Mouse (Mus musculus) lung, postnatal 0 days (tissue): ENCODE measurements around the gene Itpkc. TPM values are rescaled to one million over a fixed set of nuclear protein-coding genes. Genes with fewer than 3 reads are reported as not detected.
A peak's percentile ranks its signal among the peaks of the same experiment; 100 is the strongest.

ENCODE experiments used
- ATAC-seq: fragments of 200-750 bp; cut with Nextera tagmentation; 2 replicates; pipeline ENCODE4 v1.8.0; 2017; ENCODE audit warnings: moderate library complexity
- DNase-seq: peaks from one replicate; pipeline ENCODE4 v3.0.0-alpha.2; 2016; ENCODE audit warnings: low spot score
- H3K27ac ChIP-seq: fragments of 300-500 bp; sonication (generic); 2 replicates; pipeline ENCODE4 v1.5.1; 2014; ENCODE audit warnings: antibody characterized with exemption, mild to moderate bottlenecking, low read length, mixed read lengths
- H3K27me3 ChIP-seq: fragments of 300-500 bp; sonication (generic); replicated peaks from 2 replicates; pipeline ENCODE4 v1.6.1; 2014; ENCODE audit warnings: low read length, mixed read lengths; ENCODE audit not compliant: insufficient read depth
- H3K36me3 ChIP-seq: fragments of 300-500 bp; sonication (generic); 2 replicates; pipeline ENCODE4 v1.6.1; 2014; ENCODE audit warnings: low read length, mixed read lengths; ENCODE audit not compliant: insufficient read depth
- H3K4me1 ChIP-seq: fragments of 300-500 bp; sonication (generic); 2 replicates; pipeline ENCODE4 v1.6.1; 2014; ENCODE audit warnings: antibody characterized with exemption, low read depth, low read length, mixed read lengths; ENCODE audit not compliant: insufficient read depth
- H3K4me2 ChIP-seq: fragments of 300-500 bp; sonication (generic); replicated peaks from 2 replicates; pipeline ENCODE4 v1.6.1; 2014; ENCODE audit warnings: low read depth, mild to moderate bottlenecking, low read length, moderate library complexity, mixed read lengths
- H3K4me3 ChIP-seq: fragments of 300-500 bp; sonication (generic); 2 replicates; pipeline ENCODE4 v1.5.1; 2014; ENCODE audit warnings: low read depth, low read length
- H3K9ac ChIP-seq: fragments of 300-500 bp; sonication (generic); replicated peaks from 2 replicates; pipeline ENCODE4 v1.6.1; 2014; ENCODE audit warnings: low read depth, mild to moderate bottlenecking
- H3K9me3 ChIP-seq: fragments of 300-500 bp; sonication (generic); 2 replicates; pipeline ENCODE4 v1.6.1; 2016; ENCODE audit warnings: low read length, mixed read lengths
- CTCF ChIP-seq: IDR thresholded peaks from 2 replicates; pipeline ENCODE4 v1.5.1; 2016; ENCODE audit warnings: antibody characterized with exemption, mild to moderate bottlenecking
- EP300 ChIP-seq: IDR thresholded peaks from 2 replicates; pipeline ENCODE4 v1.6.1; 2016; ENCODE audit warnings: antibody characterized with exemption, mild to moderate bottlenecking, control low read depth
- WGBS: fragments of 180-500 bp; shearing (Covaris S2); extraction: QIAGEN DNeasy Blood & Tissue Kit; methylation state at CpG from one replicate; pipeline ENCODE4 v1.1.7; 2014; 5-methylcytosine and 5-hydroxymethylcytosine counted together
- polyA plus RNA-seq: library from polyadenylated mRNA; unstranded; fragments of >200 nt; fragmentation: Nextera tagmentation; extraction: Ambion mirVana; gene quantifications from 2 replicates; pipeline ENCODE4 v1.2.1, GENCODE M21; 2015

Gene Itpkc
- polyA plus RNA-seq, 1 experiment from 2014 or later: 2.9 TPM

GRCm38 (mm10) chr7:27266515-27267128 is 38.2 kb upstream of the Itpkc start:
- Histone ChIP-seq H3K4me3 (no peak overlapping the region), H3K36me3 (peaks cover 7% of the 10 kb centered on the region; the same call in 1 of the 2 replicates), H3K27me3 (no peaks in the 10 kb centered on the region), H3K4me2 (no peak overlapping the region), H3K9ac (no peak overlapping the region), H3K9me3 (no peaks in the 10 kb centered on the region), H3K4me1 (no peaks in the 10 kb centered on the region), H3K27ac (peak overlapping the region; percentile 5)
- ATAC-seq (peak; percentile 43; the same call in 1 of the 2 replicates), DNase-seq (no peak)
- no peak for TF ChIP-seq EP300
- no peak for TF ChIP-seq CTCF
- WGBS: 34% methylated on average over 20 of the region's 20 CpGs

- H3K4me2 ChIP-seq: no peak overlapping the region
- no peaks in the 10 kb centered on the region for H3K9me3 ChIP-seq
- ATAC-seq (no peak), DNase-seq (no peak)
- TF ChIP-seq CTCF (no peak), EP300 (no peak)
- H3K27ac ChIP-seq: no peak overlapping the region
- 91% methylated on average over 12 of the region's 12 CpGs for WGBS
- H3K4me1 ChIP-seq: no peaks in the 10 kb centered on the region
- peaks cover 7% of the 10 kb centered on the region; the same call in 1 of the 2 replicates for H3K36me3 ChIP-seq
- H3K4me3 ChIP-seq: no peak overlapping the region
- no peak overlapping the region for H3K9ac ChIP-seq
- H3K27me3 ChIP-seq: no peaks in the 10 kb centered on the region
Measured at GRCm38 (mm10) chr7:27264761-27265160, 36.3 kb upstream of the Itpkc start.

GRCm38 (mm10) chr7:27261888-27262287 is 33.4 kb upstream of the Itpkc start:
- Histone ChIP-seq H3K36me3 (no peaks in the 10 kb centered on the region), H3K4me1 (peaks cover 10% of the 10 kb centered on the region; the same call in 1 of the 2 replicates), H3K27me3 (no peaks in the 10 kb centered on the region), H3K27ac (no peak overlapping the region), H3K4me3 (no peak overlapping the region), H3K9me3 (no peaks in the 10 kb centered on the region), H3K4me2 (no peak overlapping the region), H3K9ac (no peak overlapping the region)
- TF ChIP-seq CTCF (no peak), EP300 (no peak)
- DNase-seq (no peak), ATAC-seq (no peak)
- 71% methylated on average over 6 of the region's 6 CpGs for WGBS

GRCm38 (mm10) chr7:27260856-27261255 is 32.4 kb upstream of the Itpkc start:
- DNase-seq (peak; percentile 29), ATAC-seq (peak; percentile 1; the same call in 1 of the 2 replicates)
- no peak overlapping the region for H3K9ac ChIP-seq
- no peaks in the 10 kb centered on the region for H3K36me3 ChIP-seq
- no peak overlapping the region for H3K4me3 ChIP-seq
- TF ChIP-seq CTCF (no peak), EP300 (no peak)
- no peaks in the 10 kb centered on the region for H3K27me3 ChIP-seq
- WGBS: 48% methylated on average over 7 of the region's 7 CpGs
- no peak overlapping the region for H3K4me2 ChIP-seq
- H3K4me1 ChIP-seq: peaks cover 10% of the 10 kb centered on the region; the same call in 1 of the 2 replicates
- H3K9me3 ChIP-seq: no peaks in the 10 kb centered on the region
- no peak overlapping the region for H3K27ac ChIP-seq

- TF ChIP-seq EP300 (no peak), CTCF (no peak)
- 24% methylated on average over 5 of the region's 5 CpGs for WGBS
- Histone ChIP-seq H3K9me3 (no peaks in the 10 kb centered on the region), H3K9ac (peak overlapping the region; percentile 88), H3K27me3 (no peaks in the 10 kb centered on the region), H3K36me3 (no peaks in the 10 kb centered on the region), H3K27ac (peak overlapping the region; percentile 68; the same call in 1 of the 2 replicates), H3K4me3 (peak overlapping the region; percentile 77), H3K4me1 (peaks cover 10% of the 10 kb centered on the region; the same call in 1 of the 2 replicates), H3K4me2 (peak overlapping the region; percentile 95)
- ATAC-seq: no peak
- no peak for DNase-seq
Measured at GRCm38 (mm10) chr7:27259771-27260170, 31.3 kb upstream of the Itpkc start.

GRCm38 (mm10) chr7:27259271-27259721 is 30.8 kb upstream of the Itpkc start:
- 3% methylated on average over 9 of the region's 9 CpGs for WGBS
- Histone ChIP-seq H3K27me3 (no peaks in the 10 kb centered on the region), H3K9ac (peak overlapping the region; percentile 88), H3K4me1 (peaks cover 10% of the 10 kb centered on the region; the same call in 1 of the 2 replicates), H3K4me2 (peak overlapping the region; percentile 95), H3K36me3 (no peaks in the 10 kb centered on the region), H3K9me3 (no peaks in the 10 kb centered on the region), H3K27ac (peak overlapping the region; percentile 68), H3K4me3 (peak overlapping the region; percentile 77)
- ATAC-seq (no peak), DNase-seq (peak; percentile 24)
- TF ChIP-seq EP300 (no peak), CTCF (no peak)
